Mouse (Mus musculus) retina, adult 2 months (tissue): ENCODE data around the gene Selenbp2.
"Not testable (repeated sequence)": the region's sequence is repeated elsewhere in the genome, so short reads cannot be mapped to it uniquely, and the experiment has no call there.

Experiments
- DNase-seq: peaks from one replicate; pipeline ENCODE4 v3.0.0-alpha.2; 2012; ENCODE audit warnings: low read depth, low spot score

Selenbp2 gene

DNA sequence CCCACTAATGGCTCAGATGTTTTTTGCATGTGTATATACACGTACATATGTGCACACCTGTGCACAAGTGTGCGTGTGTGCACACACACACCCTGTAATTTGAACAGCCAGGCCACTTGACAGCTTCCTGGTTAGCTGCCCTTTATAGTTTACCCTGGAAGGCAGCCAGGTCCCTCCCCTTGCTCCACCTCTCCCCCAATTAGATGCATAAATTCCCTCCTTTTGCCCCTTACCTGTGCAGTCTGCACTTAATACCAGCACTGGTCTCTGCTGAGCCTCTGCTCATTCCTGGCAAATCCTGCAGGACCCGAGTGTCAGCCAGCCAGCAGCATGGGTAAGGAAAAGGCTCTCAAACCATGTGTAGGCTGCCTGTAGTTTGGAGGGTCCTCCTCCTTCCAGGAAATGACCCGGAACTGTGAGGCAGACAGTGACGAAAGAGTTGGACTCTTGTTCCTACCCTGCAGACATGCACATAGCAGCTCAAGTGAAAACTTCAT, at the start of gene Selenbp2:
TSS of gene Selenbp2 (plus strand) at position 228 of the 497 bp plus-strand sequence.
- DNase-seq = no peak

- no peak for DNase-seq
These were observed 44.4 kb upstream of the Selenbp2 start for GRCm38 (mm10) chr3:94648755-94649590.

DNA sequence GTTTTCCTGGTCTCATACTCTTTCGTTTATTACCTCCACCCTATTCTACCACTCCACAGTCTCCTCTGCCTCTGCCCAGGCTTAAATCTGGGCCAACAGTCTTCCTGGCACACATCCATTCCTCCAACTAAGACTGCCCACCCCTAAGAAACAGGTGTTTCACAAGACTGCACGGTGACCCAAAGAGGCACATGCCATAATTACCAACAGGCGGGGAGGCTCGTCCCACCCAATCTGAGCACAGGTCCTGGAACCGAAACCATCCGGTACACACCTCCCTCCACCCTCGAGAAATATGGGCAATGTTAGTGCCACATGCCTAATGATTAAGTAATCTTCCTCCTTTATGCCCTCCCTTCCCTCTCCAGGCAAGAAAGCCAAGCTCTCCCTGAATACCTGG, 42.9 kb upstream of the Selenbp2 start:
- no peak for DNase-seq

- DNase-seq = not testable (repeated sequence)
These were observed 39.4 kb upstream of the Selenbp2 start for GRCm38 (mm10) chr3:94653967-94654366.

DNA sequence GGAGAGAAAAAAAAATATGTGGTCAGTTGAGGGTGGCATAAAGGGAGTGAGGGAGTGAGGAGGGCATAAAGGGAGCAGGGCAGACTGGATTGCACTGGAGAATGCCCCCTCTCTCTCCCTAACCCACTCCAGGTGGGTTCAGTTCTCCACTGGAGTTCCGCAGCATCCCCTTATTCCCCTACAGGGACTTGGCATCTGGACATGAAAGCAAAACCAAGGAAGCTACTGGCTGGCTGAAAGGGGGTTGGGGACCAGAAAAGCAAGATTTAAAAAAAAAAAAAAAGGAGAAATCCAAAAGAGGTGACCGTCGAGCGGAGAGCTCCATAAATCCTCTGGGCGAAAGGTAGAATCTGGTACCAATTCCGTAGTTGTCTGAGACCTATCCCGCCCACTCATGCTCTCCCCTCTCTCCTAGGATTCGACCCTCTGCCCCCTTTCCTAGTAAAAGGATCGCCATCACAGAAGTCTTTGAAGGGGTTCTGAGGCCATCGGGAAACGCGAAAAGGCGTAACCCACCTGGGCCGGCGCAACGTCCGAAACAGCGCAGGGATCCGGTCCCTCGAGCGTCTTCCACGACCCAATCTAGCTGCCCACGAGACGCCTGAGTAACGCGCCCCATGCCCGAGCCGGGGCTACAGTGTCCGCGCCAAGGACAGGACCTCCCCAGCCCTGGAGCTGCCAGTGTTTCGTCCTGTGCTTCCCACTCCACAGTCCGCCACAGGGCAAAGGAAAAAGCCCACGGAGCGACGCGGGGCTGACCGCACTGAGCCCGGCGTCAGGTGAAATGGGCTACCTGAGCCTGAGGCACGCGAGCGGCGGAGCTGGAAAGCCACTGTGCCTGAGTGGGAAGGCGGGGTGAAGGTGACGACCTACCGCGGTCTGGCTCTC, 35.3 kb upstream of the Selenbp2 start:
- not testable (repeated sequence) for DNase-seq

DNA sequence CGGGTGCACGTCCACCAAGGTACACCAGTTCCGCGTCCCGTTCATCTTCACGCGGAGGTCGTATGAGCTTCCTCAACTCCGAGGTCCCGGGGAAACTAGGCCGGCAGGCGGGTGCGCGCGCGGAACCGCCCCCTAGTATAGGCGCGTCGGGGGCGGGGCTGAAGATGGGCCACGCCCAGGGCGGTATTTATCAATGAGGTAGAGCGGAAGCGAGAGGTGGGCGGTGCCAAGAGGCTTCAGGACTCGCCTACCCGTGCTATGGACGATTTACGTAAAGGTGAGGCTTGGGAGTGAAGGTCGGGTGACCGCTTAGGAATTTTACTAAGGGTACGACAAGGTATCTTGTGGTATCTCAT, 34.6 kb upstream of the Selenbp2 start, which contains the start of gene Tuft1:
TSS of gene Tuft1 (minus strand) at position 133 of the 356 bp plus-strand sequence.
- not testable (repeated sequence) for DNase-seq

GRCm38 (mm10) chr3:94659142-94659748, 34.1 kb upstream of the Selenbp2 start:
- DNase-seq = not testable (repeated sequence)

DNA sequence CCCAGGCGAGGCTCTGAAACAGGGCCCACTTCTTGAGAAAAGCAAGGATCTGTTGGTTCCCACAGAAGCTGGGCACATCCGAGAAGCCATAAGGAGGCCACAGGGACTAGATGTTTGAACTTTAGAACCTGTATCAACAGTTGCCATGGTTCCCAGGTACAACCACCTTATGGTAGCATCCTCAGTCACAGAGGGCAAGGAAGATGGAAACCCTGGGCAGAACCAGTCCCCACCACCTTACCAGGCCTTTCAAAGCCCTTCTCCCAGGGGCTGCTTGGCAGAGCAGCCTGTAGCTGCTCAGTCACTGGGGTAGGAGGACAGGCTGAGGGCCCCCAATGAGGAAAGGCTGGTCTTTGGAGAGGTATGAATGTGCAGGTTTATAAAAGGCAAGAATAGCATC, 32.5 kb upstream of the Selenbp2 start:
- not testable (repeated sequence) for DNase-seq

GRCm38 (mm10) chr3:94665060-94665802, 28.1 kb upstream of the Selenbp2 start:
- DNase-seq = not testable (repeated sequence)

DNA sequence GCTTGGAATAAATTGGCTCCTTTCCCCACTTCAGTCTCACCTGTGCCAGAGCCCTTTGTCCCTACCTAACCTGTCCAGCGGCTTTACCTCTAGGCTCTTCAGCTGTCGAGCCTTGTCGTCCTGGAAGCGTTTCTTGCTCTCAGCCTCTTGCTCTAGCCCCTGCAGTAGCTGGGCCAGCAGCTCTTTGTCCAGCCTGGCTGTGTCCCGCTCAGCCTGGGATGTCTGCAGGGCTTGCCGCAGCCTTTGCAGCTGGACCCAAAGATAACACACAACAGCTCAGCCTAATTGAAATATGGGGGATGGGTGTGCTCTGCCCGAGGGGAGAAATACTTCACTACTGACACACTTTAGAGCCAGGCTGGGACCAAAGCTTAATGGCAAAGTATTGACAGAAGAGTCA, 27.5 kb upstream of the Selenbp2 start:
- DNase-seq = not testable (repeated sequence)

DNA sequence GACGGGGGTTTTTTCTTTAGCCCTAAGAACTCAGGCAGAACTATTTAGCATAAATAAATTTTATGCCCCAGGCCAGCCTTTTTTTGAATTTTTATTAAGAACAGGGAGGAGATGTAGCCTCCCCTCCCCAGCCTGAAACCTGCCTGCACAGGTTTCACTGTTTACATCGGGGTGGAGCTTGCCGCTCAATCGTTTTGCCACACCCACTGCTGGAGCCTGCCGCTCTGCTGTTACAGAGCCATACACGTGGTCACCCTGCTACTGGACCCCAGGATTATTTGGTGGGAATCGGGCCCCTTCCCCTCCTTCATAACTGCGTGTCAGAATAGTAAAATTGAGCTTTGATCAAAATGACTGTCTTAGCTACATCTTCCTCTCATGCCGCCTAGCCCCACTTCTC, 18.3 kb upstream of the Selenbp2 start:
- not testable (repeated sequence) for DNase-seq

DNA sequence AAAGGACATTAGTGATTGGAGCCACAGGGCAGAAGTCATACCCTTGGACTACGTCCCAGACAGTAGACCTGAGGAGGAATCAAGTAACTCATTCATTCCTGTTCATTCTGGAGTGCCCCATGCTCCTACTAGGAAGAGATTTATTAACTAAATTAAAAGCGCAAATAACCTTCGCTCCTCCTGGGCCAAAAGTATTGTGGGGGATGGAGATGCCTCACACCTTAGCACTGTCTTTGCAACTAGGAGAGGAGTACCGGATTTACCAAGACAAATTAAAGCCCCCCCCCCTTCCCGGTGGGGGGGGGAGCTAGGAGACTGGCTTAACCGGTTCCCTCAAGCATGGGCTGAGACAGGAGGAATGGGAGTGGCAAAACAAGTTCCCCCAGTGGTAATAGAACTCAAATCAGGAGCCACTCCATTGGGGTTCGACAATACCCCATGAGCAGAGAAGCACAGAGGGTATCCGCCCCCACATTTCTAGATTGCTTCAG, 14.0 kb upstream of the Selenbp2 start:
- DNase-seq = no peak

DNA sequence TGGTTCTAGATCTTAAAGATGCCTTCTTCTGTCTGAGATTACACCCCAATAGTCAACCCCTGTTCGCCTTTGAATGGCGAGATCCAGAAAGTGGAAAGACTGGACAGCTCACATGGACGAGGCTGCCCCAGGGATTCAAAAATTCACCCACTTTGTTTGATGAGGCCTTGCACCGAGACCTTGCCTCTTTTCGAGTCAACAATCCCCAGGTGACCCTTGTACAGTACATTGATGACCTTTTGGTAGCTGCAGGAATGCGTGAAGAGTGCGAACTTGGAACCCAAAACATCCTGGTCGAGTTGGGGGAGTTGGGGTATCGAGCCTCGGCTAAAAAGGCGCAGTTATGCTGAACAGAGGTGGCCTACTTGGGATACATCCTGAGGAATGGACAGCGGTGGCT, 13.3 kb upstream of the Selenbp2 start:
- DNase-seq = not testable (repeated sequence)

DNA sequence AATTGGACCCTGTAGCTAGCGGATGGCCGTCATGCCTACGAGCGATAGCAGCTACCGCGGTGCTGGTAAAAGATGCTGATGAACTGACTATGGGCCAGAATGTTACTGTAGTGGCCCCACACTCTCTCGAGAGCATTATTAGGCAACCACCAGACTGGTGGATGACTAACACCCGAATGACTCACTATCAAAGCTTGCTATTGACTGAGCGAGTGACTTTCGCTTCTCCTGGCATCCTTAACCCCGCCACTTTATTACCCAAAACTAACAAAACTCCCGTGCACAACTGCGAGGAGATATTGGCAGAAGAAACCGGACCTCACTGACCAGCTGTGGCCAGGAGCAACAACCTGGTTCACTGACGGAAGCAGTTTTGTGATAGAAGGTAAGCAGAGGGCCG, 12.6 kb upstream of the Selenbp2 start:
- DNase-seq = no peak

GRCm38 (mm10) chr3:94683646-94684045, 9.7 kb upstream of the Selenbp2 start:
- DNase-seq = no peak

DNA sequence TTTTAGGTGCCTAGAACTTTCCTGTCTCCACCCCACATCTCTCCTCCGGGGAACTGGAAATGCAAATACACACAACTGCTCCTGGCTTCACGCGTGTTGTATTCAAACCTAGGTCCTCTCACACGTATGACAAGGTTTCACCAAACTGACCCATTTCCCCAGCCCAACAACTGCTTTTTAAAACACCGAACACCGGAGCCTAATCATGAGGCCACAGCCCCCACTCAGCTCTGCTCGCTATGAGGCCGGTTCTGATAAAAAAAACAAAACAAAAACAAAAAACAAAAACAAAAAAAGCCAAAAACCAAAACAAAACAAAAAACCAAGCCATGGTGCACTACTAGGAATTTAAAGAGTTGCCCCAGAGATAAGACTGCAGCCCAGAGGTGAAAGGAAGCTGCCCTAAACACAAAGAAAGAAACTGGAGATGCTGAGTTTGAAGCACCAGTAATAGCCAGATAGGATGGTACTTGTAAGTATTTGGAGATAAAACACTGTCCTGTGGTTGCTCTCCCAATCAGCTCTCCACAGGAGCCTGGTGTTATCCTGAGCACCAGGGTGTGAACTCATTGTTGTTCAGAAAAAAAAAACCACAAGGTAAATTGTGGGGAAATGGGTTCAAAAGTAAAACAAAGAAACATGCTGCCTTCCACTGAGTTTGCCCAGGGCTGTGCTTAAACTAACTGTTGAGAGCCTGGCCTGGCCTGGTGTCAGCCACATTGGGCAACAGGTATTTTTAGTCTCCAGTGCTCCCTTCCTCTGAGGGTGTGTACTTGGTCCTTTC, 7.2 kb upstream of the Selenbp2 start:
- DNase-seq = not testable (repeated sequence)

- DNase-seq = not testable (repeated sequence)
These were observed 4.7 kb upstream of the Selenbp2 start for GRCm38 (mm10) chr3:94688698-94689097.

DNA sequence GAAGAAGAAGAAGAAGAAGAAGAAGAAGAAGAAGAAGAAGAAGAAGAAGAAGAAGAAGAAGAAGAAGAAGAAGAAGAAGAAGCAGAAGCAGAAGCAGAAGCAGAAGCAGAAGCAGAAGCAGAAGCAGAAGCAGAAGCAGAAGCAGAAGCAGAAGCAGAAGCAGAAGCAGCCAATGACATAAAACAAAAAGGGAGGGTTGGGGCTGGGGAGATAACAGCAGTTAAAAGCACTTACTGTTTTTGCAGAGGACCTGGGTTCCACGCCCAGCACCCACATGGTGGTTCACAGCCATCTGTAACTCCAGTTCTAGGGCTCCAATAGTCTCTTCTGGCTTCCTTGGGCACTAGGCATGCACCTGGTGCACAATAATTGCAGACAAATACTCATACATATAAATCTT, 4.2 kb upstream of the Selenbp2 start:
- not testable (repeated sequence) for DNase-seq

GRCm38 (mm10) chr3:94690162-94690561, 3.2 kb upstream of the Selenbp2 start:
- not testable (repeated sequence) for DNase-seq
